Mouse (Mus musculus): ENCODE measurements around the gene Olfr666.

DNA sequence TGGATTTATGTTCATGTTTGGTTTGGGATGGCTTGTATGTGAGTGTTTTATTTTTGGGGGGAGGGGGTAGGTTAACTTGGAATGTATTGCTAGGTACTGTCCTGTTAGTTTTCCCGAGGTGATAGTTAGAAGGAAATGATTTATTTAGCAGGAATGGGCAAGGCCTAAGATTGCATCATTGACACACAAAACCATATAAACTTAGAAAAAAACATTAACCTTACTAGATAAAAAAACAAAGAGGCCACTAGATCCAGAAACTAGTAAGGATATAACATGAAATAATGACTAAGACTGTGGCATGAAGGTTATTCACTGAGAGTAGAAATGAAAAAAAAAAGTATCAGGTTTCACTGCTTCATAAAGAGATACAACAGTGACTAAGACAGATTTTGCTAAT lies 38.1 kb downstream of the Olfr666 start:
- TF ChIP-seq POLR2A (IDR thresholded peaks at IDR 0.05; ENCODE audit: insufficient read length, low read depth) (no peak), MAX (IDR thresholded peaks at IDR 0.05; ENCODE audit: low read depth) (no peak)
